Mouse (Mus musculus): ENCODE results near the gene 4933407L21Rik.
A peak's percentile ranks its signal among the peaks of the same experiment; 100 is the strongest.

Gene 4933407L21Rik

DNA sequence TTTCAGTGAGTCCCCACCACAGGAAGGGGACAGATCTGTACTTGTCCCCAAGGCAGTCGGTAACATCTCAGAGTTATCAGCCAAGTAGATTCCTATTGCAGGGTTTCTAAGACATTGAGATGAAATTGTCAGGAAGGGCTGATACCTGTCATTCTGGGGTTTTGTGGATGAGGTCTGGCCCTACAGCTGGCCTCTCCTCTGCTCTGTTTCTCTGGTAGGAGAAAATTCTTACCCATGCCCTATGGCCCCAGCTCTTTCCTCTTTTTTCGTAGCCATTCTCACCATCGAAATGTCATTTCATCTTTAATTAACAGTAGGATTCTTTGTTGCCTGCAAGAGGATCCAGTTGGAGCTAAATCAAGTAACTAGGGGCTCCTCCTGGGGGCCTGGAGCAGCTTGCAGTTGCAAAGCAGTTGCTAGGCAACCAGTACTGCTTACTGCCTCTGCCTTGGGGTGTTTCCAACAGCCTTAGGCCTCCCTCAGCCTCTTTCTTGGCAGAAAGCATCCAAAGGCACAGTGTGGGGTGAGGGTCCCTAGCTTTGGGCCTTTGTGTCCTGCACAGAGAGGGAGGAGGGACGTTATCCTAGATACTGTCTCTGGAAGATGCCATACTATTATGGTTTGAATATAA is at the start of gene 4933407L21Rik:
Gene 4933407L21Rik, plus strand, starts transcription at position 427 of the 631 bp plus-strand sequence.
- DNase-seq (ENCODE audit: low spot score), result peak; percentile 63

GRCm38 (mm10) chr1:85882003-85882402 is 46.3 kb upstream of the 4933407L21Rik start:
- DNase-seq (ENCODE audit: low spot score), result no peak

- DNase-seq (ENCODE audit: low spot score), result no peak
These were observed 41.1 kb upstream of the 4933407L21Rik start for GRCm38 (mm10) chr1:85887221-85887620.

GRCm38 (mm10) chr1:85894231-85894747 is 34.0 kb upstream of the 4933407L21Rik start, which contains the start of gene Itm2c:
Itm2c (plus strand) TSS chr1:85894281.
- peak; percentile 86 for DNase-seq (ENCODE audit: low spot score)

DNA sequence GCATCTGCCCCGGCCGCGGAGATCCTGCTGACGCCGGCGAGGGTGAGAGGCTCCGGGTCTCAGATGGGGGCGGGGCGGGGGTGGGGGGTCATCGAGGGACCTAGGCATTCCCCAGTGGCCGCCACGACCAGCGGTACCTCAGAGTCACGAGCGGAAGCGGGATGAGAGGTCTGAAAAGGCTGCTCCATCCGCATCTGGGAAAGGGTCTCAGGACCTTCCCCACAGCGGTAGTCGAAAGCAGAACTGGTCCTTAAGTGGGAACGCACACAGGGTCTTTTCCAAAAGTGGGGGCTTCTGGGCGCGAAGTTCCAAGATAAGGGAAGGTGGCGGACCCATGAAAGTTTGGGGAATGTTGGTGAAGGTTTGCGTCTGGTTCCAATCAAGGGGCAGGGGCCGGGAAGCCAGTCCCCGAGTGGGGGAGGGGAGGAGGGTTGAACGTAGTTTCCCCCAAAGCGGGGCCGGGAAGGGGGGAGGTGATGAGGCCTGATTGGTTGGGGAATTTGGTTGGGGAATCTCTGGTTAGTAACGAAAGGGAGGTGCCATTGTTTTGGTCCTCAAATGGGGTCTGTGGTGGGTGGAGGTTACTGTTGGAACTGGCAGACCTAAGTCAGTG is 33.4 kb upstream of the 4933407L21Rik start:
- peak; percentile 72 for DNase-seq (ENCODE audit: low spot score)

- peak; percentile 70 for DNase-seq (ENCODE audit: low spot score)
These were observed 32.9 kb upstream of the 4933407L21Rik start for GRCm38 (mm10) chr1:85895391-85895837.

- DNase-seq (ENCODE audit: low spot score), result no peak
These were observed 32.2 kb upstream of the 4933407L21Rik start for GRCm38 (mm10) chr1:85896110-85896509.

GRCm38 (mm10) chr1:85896781-85897700 is 31.2 kb upstream of the 4933407L21Rik start:
- DNase-seq (ENCODE audit: low spot score), result no peak

DNA sequence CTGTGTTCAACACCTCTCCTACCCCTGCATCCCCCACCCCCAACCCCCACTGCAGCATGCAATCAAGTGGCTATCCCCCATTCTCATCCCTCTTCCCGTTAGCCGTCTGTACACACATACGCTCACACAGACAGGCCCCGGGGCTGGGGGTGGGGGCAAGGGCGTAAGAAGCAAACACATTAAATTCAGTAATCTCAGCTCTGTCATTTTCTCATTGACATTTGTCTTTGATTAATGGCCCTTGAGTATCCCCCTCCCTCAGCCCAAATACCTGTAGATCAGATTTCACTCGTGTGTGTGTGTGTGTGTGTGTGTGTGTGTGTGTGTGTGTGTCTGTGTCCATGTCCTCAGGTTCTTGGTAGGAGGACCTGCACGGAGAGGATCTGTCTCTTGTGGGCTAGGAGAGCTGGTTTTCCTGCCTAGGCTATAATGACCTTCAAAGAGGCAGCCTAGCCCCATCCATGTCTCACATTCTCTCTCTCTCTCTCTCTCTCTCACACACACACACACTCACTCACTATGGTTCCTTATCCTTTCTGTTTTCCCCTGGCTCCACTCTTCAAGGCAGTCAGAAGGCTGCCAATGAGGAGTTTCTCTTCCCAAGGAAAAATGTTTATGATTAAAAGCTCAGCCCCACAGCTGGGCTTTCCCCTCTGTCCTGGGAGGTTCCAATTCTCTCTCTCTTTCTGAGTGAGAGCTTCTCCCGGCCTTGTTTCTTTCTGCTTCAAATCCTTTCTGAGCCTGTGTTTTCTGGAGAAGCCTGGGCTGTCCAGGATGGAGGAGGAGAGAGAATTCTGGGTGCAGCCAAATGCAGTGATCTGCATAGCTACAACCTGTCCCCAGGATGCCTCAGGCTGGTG is 30.2 kb upstream of the 4933407L21Rik start:
- DNase-seq (ENCODE audit: low spot score), result no peak

- no peak for DNase-seq (ENCODE audit: low spot score)
These were observed 29.4 kb upstream of the 4933407L21Rik start for GRCm38 (mm10) chr1:85898761-85899387.

DNA sequence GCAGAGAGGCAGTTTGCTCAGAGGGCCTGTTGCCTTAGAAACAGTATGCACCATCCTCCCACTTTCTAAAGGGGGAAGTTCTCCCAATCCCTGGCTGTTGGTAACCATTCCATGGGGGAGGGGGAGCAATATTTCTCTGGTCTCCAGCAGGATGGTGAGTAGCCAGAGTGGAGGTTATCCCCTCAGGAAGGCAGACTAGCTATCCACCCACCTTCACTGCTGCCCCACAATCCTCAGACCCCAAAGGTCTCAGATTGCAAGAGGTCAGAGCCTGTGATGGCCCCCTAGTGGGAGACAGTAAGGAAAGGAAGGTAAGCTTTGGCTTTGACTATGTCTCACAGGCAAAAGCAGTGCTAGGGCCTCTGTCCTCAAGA is 28.9 kb upstream of the 4933407L21Rik start:
- peak; percentile 18 for DNase-seq (ENCODE audit: low spot score)

DNA sequence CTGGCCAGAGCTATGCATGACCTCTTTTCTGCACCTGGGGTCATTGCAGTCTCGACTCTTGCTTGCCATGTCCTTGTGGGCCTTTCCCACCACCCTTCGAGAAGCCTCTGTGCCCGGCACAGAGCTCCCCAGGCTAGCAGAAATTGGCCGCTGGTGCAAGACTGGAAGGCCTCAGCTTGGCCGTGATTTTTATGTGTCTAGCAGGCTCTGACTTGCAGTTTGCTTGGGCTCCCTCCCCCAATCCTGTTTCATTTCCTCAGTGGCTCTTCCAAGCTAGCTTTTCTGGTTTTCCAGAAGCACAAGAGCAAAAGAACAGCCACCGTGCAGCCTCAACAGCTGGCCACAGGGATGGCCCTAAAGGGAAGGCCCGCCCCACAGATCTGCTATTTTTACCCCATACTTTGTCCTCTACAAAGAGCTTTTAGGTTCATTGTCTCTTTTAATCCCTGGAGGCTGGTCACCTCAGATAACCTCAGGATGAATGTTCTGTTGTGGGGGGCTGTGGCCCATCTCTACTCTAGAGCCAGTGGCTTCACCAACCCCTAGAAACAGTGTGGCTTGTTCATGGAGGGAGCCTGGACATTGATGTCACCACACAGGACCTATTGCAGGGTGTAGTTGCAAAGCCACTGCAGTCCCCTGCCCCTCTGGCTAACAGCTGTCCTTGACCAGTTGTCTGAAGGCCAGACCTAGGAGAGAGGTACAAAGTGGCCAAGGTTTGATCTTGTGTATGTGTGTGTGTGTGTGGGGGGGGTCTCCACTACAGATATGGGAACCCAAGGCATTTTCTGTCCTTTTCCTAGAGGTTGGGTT is 27.6 kb upstream of the 4933407L21Rik start:
- no peak for DNase-seq (ENCODE audit: low spot score)

DNA sequence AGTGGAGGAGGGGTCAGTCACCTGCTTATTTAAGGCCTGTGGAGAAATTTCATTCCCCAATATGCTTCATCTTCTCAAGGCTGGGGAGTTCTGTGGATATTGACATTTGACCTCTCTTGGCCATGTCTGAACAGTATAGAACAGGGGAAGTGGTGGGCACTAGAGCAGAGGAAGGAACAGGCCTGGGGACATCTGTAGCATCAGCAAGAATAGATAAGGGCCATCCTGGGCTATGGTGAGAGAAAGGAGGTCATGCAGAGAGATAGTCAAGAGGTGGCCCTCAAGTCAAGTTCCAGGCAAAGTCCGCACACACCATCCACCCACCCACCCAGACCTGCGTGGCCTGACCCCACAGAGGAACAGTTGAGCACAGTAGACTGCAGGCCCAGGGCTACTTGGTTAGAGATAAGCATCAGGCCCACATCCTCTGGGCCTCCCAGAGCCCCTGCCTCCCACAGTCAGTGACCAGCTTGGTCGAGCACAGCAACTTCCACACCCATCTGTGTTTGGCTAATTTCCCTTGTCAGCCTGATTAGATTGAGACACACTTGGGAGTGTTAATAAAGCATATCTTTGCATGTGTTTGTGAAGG is 26.7 kb upstream of the 4933407L21Rik start:
- DNase-seq (ENCODE audit: low spot score), result no peak

DNA sequence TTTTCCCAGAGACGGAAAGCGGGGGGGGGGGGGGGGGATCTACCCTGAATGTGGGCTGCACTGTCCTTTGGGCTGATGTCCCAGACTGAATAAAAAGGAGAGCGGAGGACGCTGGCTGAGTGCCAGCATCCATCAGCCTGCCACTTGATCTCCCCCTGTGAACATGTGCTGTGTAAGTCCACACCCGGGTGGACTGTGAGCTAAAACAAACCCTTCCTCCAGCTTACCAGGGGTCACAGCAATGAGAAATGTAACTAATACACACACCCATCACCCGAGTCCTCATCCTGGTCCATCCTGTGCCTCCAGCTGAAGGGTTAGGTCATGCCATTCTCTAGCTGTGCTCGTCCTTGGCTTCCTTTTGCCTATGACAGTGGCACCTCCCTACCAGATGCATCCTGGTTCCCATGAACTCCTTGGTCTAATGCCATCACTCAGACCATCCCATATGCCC is 26.1 kb upstream of the 4933407L21Rik start:
- no peak for DNase-seq (ENCODE audit: low spot score)

DNA sequence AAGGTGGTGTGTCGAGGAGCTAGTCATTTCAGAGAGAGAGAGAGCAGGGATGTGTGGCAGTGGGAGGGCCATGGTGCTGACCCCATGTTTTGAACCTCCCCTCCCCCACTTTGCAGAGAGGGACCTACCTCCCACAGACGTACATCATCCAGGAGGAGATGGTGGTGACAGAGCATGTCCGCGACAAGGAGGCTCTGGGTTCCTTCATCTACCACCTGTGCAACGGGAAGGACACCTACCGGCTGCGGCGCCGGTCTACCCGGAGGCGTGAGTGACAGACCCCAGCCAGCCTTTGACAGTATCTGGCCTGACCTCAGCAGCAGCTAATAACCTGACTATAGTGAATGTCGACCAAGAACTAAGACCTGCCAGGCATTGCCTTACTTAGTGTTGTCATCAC is 21.4 kb upstream of the 4933407L21Rik start:
- DNase-seq (ENCODE audit: low spot score), result no peak

DNA sequence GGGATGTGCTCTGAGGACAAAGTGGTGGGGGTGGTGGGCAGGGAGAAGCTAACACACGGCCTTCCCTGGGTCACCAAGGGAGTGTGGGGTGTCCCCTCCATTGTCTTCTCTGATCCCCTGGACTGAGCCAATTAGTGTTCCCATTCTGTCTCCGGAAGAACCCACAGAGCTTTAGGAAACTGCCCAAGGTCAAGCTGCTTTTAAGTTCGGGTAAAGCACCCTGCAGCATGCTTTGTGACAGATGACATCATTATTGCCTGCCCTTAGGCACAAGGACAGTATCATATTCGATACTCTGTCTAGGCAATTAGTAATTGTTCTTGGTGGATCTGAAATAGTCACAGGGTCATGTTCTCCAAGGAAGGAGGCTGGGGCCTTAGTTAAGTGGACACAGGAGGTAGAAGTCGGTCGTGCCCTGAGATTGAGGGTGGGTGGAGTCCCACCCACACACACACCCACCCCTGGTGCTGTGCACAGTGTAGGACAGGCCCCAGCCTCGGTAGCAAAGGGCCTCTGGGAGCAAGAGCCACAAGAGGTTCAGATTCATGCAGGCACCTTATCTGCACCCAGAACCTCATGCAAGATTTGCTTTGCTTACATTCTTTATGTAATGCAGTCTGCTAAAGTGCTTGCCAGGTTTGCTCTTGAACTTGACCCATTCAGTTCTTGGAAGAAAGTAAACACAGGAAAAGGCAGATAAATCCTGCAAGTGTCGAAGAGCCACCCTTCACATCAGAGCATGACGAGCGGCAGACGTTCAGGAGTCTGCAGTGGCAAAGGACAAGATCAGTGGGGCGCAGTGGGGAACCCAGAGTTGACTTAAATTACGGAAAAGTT is 19.3 kb upstream of the 4933407L21Rik start:
- DNase-seq (ENCODE audit: low spot score), result no peak

GRCm38 (mm10) chr1:85913078-85913755 is 15.1 kb upstream of the 4933407L21Rik start:
- DNase-seq (ENCODE audit: low spot score), result no peak

- no peak for DNase-seq (ENCODE audit: low spot score)
These were observed 12.4 kb upstream of the 4933407L21Rik start for GRCm38 (mm10) chr1:85915890-85916289.
